Mouse (Mus musculus) retina, postnatal 7 days (tissue): ENCODE results near the gene Dazap2.
"Not testable (repeated sequence)": the region's sequence is repeated elsewhere in the genome, so short reads cannot be mapped to it uniquely, and the experiment has no call there.

Source experiments
- DNase-seq: peaks from one replicate; pipeline ENCODE4 v3.0.0-alpha.2; 2012; ENCODE audit warnings: low read depth, low spot score

The Dazap2 gene

DNA sequence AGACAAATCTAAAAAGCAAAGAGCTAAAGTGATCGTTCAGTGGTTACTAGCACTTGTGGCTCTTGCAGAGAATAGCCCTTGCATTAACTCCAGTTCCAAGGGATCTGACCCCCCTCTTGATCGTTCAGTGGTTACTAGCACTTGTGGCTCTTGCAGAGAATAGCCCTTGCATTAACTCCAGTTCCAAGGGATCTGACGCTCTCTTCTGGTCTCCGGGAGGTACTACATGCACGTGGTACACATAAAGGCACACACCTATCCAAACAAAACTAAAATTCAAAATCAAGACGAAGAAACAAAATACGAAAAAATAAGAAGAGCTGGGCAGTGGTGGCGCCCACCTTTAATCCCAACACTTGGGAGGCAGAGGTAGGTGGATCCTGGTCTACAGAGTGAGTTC is 8.5 kb upstream of the Dazap2 start:
- not testable (repeated sequence) for DNase-seq

DNA sequence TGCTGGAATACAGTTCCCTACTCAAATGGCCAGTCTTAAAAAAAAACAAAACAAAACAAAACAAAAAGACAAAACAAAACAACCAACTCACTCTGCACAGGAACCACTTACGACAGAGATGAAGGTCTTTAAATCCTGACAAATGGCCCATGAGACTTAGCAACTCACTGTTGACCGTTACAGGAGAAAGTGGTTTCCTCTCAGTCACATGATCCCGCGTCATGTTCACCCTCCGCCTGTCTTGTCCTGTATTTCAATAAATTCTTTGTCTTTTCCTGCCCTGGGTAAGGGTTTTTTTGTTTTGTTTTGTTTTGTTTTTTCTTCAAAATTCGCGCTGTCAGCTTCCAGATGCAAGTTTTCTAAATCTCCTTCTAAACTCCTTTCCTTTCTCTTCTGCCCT is 3.2 kb upstream of the Dazap2 start:
- DNase-seq, result no peak

DNA sequence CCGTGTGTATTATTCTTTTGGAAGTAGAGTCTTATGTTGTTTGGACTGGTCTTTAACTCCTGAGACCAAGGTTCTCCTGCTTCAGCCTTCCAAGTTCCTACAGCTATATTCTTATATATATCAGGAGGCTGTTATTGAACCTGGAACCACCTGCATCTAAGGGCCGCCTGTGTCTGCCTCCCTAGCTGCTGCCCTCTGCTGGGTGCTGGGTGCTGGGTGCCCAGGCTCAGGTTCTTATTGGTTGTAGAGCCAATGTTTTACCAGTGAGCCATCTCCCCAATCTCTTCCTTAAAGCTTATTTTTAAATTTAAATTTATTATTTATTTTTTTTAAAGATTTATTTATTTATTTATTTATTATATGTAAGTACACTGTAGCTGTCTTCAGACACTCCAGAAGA is 2.7 kb upstream of the Dazap2 start:
- DNase-seq, result no peak

DNA sequence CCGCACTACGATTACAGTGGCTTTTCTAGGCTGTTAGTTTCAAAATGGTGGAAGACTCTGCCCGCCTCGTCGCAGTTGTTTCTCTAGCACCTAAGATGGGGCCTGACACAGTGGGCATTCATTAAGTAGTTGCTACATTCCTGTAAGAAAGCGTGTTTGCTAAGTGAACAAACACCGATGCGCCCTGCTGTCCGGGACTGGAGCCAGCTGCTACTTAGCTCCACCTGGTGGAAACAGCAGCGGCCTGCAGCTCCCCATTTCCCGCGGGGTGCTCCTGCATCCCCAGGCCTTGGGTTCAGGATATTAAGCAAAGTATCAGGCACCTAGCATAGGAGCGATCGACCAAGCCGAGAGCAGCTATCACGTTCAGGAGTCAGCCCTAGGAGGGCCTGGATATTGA is 1.6 kb upstream of the Dazap2 start:
- DNase-seq, result peak; percentile 53

DNA sequence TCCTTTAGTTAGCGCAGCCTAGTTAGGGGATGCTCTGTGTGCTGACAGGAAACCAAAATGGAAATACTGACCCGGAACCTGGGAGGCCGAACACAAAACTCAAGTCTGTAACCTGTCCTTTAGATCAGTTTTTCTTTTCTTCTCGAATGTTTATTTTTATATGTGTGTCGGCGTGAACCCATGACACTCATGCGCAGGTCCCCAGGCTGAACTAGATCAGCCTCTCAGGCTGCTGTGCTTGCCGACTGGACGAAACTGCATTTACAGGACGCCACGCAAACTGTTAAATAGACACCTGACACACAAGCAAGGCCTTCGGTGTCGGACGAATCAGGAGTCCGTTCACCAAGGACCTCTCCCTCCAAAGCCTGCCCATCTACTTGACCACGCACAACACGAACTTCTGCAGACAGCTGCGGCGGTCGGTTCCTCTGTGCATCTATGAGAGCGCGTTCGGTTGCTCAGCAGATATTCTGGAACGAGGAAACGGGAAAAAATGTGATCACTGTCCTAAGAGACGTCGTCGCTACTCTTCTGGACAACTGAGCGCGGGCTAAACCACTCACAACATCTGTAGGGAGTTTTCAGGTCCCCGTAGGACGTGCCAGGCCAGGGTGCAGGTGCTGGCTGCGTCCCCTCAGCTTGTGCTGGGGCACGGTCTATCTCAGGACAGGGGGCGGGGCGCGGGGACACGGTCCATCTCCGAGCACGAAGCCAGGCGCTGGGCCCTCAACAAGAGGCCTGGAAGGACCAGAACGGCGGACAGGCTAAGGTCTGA is 742 bp upstream of the Dazap2 start:
- peak; percentile 9 for DNase-seq

DNA sequence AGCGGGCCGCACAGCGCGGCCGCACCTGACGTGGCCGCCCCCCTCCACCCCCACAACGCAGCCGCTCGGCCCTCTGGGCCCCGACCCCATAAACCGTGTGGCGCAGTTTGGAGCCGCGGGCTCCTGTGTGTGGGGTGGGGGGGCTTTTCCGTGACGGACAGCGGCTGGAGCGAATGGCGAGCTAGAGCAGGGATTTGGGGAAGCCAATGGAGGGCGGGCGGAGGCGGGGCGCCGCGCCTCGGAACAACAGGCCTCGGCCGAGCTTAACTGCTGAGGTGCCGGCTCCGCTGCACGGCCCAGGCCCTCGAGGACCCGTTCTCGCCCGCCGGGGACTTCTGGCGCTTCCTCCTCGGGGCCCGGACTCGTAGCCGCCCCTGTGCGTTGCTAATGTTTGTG is 674 bp downstream of the Dazap2 start:
- DNase-seq, result peak; percentile 84

DNA sequence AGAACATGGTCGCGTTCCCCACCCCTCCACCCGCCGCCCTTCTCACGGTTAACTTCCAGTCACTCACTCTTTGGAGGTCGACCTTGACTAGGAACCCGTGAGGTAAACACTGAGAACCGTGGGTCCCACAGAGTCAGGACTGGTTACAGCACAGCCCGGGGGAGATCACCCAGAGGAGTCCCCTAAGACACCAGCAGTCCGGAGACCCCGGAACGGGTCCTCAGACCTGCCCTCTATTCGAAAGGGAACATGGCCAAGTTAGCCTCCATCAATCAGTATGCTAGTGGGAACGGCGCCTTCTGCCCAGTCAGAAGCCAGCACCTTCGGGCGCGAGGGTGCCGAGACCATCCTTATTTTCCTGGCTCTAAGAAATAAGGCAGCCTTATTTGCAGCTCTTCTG is 1.1 kb downstream of the Dazap2 start:
- no peak for DNase-seq

DNA sequence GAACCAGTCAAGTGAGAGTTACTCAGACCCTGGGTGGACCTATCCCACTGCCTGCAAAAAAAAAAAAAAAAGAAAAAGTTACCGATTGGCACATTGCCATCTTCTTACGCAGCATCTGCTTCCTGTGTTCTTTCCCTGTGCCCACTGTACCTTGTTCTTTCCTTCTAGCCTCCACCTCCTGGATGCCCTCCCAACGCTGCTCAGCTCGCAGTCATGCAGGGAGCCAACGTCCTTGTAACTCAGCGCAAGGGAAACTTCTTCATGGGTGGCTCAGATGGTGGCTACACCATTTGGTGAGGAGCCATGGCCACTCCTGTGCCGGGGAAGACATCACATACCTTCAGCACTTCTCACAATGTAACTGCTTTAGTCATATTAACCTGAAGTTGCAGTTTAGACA is 4.1 kb downstream of the Dazap2 start:
- DNase-seq, result no peak

DNA sequence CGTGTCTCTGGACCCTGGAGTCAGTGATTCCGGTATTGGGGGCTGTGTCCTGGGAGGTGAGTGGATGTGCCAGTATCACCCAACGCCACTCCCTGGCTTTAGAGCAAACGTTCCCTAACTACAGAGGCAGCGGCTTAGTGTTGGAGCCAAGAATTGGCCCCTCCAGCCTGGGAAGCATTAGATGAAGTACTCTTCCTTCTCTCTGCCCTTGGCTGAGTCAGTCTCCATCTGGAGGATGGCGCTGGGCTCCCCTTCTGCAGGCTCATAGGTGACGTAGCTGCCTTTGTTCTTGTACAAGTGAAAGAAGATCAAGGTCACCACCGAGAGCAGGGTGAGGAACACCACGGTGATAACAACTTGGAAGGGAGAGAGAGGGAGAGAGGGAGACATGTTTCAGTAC is 6.5 kb downstream of the Dazap2 start:
- DNase-seq, result not testable (repeated sequence)

DNA sequence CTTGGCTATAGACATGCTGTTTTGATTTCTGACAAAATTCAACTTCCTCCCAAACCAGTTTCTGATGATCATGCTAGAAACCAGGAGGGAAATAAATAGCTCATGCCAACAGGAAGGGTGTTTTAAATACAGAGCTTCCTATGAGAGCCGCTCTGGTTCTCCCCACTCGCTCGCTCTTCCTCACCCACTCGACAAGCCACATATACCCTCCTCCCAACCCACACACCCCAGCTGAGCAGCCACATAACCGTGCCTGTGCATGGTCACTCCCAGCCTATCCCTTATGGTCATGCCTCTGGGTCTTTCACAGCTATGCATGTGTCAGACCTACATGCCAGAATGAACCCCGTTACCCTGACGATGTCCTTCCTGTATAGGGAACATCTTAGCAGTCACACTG is 7.0 kb downstream of the Dazap2 start:
- no peak for DNase-seq

DNA sequence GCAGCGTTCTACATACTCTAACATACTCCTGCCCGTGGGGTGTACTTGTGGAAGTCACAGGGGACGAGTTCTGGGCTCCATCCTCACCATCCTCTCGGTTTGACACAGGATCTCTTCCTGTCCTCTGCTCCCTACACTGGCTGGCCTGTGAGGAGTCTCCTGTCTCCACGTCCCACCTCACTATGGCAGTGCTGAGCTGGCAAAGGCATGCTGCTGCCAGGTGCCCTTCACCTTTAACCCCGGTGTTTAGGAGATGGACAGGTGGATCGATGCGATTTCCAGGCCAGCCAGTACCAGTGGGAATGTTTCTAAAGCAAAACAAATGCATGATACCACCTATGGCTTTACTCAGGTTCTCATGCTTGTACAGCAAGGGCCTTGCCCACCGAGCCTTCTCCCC is 8.6 kb downstream of the Dazap2 start:
- DNase-seq, result no peak

DNA sequence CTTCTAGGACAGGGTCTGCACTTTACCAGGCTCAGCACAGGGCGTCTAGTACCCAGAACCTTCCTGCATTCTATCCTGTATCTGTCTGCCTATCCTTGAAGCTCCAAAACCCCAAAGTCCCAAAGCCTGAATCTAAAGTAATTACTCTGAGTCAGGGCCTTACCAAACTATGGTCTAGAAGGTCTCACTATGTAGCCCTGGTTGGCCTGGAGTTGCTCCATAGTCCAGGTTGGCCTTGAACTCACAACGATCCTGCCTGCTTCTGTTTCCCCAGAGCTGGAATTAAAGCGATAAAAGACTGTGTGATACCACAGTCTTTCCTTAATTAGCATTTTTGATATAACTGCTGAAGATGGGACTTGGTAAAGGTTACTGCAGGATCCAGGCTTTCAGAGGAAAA is 9.3 kb downstream of the Dazap2 start:
- DNase-seq, result no peak

DNA sequence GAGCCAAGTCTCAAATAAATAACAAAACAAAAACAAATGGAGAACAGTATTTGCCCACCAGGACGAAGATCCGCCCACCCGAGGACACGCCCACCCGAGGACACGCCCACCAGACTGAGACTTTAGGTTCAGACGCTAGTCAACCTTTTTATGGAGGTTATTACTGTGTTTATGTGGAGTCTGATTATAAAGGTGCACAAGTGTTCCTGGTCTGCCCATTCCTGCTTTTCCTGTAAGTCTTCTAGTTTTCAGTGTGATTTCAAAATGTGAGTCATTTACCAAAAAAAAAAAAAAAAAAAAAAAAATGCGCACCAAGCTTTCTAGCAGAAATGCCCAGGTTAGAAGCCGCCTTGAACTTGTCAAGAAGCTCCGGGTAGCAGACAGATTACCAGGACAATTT is 12.1 kb downstream of the Dazap2 start:
- DNase-seq, result no peak

DNA sequence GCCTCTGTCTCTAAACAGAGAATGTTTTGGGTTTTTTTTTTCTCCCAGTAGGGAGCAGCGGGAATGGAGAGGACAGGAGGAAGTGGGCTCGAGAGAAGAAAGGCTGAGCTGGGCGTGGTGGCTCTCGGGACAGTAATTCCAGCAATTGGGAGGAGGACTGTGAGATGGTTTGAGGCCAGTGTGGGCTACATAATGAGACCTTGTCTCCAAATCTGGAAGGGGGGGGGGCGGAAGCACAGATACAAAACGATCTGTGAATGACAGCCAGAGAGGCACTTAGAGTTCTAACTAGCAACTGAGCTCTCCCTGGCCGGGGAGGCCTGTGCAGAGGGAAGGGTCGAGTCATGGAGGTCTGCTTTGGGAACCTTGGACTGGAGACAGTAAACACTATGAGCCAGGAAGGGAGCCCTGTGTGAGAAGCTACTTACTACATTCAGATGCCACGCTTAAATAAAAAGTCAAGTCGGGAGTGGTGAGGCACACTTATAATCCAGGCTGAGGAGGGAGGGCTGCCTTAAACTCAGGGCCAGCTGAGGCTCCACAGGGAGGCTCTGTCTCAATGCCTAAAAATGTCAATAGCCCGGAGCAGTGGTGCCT is 12.7 kb downstream of the Dazap2 start:
- DNase-seq, result no peak

DNA sequence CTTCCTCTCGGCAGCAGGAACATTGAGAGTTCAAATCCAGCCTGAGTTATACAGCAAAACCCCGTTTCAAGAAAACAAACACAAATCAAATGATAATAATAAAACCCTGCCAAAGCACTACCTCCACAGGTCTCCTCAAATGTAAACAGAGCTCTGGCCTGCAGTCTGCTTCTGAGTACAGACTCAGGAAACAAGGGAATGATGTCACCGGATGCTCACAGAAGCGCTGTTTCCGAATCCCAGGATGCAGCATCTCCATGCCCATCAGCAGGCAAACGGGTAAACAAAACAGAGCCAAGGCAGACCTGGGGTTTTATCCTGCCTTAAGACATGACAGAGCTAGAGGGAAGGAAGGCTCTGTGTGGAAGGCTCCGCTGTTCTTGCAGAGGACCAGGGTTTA is 13.6 kb downstream of the Dazap2 start:
- DNase-seq, result no peak

DNA sequence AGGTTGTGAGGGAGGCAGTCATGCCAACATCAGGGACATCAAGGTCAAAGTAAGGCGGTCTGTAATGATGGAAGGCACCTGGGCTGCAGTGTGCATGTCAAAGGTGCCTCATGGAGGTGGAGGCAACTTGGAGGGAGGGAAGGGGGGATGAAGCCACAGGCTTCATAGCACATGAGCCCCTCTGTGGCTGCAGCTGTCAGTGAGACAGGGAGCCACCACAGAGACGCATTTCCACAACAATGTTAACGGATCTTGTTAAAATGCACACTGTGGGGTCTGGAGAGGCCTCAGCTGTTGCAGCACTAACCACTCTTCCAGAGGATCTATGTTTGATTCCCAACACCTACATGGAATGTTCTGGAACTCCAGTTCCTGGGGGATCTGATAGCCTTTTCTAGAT is 15.0 kb downstream of the Dazap2 start:
- DNase-seq, result no peak

DNA sequence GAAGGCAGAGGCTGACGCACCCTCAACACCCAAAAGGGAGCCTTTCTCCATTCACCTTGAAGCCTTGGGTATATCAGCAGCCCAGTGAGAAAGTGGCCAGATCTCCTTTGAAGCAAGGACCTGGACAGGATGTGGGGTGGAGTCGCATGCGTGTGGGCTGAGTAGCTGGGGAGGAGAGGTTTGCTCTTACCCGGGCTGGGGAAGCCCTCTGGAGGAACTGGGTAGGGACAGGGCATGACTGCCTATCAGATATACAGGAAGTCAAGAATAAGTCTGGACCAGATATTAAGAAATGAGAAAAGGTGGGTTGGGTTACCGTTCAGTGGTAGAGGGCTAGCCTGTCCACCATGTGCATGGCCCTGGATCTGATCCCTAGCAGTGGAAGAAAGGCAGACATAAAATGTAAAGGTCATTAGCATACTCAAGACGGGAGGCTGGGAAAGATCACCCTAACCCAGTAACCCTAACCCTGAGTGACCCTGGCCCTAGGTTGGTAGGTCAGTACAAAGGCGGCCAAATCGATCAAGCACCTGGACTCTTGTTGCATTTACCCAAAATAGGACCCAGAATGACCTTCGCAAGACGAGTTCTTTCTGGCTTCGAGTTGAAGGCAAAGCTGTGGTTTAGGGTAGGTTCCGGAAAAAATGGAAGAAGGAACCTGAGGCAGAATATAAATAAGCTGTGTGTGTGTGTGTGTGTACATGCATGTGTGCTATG is 16.5 kb downstream of the Dazap2 start:
- DNase-seq, result no peak

DNA sequence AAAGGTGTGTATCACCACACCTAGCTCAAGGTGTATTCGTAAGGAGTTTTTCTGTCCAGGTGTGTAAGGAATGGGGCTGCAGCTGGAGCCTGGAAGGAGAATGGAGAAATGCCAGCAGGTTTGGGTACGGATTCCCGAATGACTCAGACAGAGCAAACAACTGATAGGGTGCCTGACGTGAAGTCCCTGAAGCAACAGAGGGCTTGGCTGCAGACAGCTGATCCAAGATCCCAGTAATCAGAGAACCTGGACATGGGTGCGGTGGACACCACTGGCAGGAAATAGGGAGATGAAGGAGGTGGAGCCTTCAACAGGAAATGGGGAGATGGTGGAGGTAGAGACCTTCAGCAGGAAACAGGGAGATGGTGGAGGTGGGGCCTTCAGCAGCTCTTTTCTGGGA is 17.2 kb downstream of the Dazap2 start:
- DNase-seq, result no peak

DNA sequence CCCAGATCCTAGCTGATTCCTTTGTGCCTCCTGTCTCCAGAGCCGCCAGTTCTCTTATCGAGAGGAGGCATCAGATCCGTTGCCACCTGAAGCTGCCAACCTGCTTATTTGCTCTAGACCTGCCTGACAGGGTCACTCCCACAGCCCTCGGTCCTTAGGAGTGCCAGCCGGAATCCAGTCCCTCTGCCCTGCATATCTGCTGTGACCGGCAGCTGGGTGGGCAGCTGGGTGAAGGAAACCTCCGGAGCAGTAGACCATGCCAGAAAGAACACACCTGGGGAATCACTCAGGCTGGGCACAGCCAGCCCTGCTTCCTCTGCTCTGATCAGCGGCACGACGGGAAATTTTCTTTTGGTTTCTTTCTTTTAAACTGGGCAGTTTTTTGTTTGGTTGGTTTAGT is 18.2 kb downstream of the Dazap2 start:
- DNase-seq, result no peak

DNA sequence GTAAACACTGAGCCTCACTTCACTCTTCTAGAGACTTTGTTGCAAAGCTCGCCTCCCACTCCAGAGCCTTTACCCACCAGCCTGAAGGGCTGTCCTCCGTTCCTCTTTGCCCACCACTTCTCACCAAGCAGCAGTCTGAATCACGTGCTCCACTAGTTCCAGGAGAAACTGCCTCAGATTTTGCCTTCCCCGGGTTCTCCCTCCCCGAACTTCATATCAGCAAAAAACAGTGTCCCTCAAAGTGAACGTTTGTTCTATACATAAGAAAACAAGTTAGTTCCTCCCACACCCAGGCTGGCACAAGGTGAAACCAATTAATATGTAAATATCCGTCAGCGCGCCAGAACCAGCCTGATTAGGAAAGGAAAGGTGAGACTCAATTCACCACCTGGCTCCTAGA is 20.1 kb downstream of the Dazap2 start:
- DNase-seq, result no peak

DNA sequence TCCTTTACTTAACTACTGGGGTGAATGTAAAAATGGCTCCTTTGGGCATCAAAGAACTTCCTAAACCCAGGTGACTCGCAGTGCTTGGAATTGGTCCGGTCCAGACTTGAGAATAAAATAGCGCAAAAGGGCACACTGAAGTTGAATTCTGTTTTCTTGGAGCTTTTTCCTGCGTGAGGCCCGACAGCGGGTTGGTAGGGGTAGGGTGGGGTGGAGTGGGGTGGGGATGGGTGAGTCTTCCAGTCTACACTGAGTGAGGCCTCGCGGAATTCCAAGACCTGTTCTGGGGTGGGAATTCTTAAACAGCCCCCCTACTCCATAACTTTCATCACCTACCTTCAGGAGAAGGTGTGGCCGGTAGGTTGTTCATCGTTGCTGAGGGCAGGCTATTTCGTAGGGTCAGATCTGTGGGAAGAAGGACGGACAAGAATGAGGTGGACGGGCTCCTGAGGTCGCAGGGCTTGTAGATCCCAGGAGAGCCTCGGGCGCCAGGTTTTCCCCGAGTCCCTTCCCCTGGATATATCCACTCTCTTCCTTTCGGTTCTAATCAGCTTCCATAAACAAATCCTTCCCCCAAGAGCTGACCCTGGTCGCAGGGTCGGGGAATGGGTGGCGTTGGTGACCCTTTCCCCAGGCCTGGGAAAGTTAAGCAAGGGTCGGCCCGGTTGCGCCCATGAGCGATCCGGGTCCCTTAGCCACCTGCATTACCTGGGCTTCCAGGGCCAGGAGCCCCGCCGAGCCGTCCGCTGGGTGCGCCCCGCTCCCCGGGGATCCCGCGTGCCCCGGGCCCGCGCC is 20.9 kb downstream of the Dazap2 start:
- DNase-seq, result no peak
